Mouse (Mus musculus) spleen, adult 2 months (tissue): ENCODE measurements around the gene Tmem204.

ENCODE experiments used
- CTCF ChIP-seq: fragments of 200-500 bp; IDR thresholded peaks from 2 replicates; pipeline ENCODE4 v1.5.1; 2011; ENCODE audit warnings: mild to moderate bottlenecking, inconsistent platforms; ENCODE audit not compliant: insufficient read depth, insufficient read length, insufficient replicate concordance; ENCODE audit errors: extremely low read depth
- POLR2A ChIP-seq: fragments of 200-500 bp; IDR thresholded peaks from 2 replicates; pipeline ENCODE4 v1.6.1; 2011; ENCODE audit warnings: low read depth, low read length, inconsistent platforms

- no peak for TF ChIP-seq POLR2A
- TF ChIP-seq CTCF: no peak
These were observed 3.3 kb upstream of the Tmem204 start for GRCm38 (mm10) chr17:25086724-25087123.
